Mouse (Mus musculus) embryo, embryonic 10 days (tissue): ENCODE results near the gene Evx2.

Experiments used
- DNase-seq: peaks from one replicate; pipeline ENCODE4 v3.0.0-alpha.2; 2015; ENCODE audit warnings: low spot score

The Evx2 gene

DNA sequence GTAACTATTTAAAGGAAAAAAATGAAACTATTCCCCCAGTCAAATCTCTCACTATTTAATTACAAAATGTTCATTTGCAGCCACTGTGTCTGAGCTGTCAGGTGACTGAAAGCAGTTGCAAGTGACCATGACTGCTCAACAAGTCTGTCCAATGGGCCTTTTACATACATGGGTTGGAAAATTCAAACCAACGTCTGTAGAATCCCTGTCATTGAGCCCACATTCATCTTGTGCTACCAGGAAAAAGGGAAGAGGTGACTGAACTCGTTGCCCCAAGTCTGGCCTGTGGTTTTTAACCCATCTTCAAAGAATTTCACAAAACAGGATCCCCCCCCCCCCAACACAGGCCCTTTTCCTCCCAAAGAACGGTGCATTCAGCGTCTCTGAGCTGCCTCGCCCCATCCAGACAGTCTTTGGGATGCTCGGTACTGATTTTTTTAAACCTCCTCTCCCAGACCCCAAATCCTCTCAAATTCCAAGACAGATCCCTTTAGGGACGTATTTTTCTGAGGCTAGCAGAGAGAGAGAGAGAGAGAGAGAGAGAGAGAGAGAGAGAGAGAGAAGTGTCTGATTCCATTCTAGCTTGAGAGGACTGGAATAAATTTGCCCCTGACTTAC is 36.6 kb upstream of the Evx2 start:
- no peak for DNase-seq

DNA sequence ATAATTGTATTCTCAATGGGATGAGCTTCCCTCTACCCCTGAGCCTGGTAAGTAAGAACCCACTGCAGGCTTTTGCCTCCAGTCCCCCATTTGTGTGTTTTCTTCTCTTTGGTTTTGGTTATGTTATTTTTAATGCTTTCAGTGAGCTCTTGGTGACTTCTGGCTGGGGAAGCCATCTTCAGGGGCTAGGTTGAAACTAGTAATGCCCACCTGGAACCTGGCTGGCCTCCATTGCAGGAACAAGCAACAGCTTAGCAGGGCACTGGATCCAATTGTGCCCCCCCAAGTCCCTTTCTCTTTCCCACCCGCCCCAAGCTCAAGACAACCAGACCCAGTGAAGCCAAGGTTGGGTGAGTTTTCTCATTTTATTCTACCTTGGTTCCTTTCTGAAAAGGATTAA is 36.0 kb upstream of the Evx2 start:
- no peak for DNase-seq

DNA sequence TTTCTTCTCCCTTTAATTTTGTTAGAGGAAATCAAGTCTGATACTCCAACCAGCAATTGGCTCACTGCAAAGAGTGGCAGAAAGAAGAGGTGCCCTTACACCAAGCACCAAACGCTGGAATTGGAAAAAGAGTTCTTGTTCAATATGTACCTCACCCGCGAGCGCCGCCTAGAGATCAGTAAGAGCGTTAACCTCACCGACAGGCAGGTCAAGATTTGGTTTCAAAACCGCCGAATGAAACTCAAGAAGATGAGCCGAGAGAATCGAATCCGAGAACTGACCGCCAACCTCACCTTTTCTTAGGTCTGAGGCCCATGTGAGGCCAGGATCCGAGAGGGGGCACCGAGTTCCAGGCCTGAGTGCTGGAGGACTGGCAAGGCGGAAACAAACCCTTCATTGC is 34.7 kb upstream of the Evx2 start:
- peak; percentile 85 for DNase-seq

DNA sequence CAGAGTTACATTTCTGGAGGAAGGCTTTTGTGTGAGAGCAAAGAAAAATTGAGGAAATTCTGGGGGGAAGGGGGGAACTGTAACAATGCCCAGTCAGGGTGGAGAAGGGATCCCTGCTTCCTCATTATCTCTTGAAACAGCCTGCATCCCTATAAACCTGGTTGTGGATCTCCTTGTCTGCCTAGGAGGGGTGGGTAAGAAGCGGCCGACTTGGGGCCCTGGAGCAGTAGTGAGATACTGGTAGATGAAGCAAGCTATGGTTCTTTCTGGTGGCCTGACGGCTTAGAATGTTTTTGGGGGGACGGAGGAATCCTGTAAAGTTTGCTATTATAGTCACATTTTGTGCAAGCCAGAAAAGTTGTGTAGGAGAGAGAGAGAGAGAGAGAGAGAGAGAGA is 34.1 kb upstream of the Evx2 start:
- DNase-seq: no peak

DNA sequence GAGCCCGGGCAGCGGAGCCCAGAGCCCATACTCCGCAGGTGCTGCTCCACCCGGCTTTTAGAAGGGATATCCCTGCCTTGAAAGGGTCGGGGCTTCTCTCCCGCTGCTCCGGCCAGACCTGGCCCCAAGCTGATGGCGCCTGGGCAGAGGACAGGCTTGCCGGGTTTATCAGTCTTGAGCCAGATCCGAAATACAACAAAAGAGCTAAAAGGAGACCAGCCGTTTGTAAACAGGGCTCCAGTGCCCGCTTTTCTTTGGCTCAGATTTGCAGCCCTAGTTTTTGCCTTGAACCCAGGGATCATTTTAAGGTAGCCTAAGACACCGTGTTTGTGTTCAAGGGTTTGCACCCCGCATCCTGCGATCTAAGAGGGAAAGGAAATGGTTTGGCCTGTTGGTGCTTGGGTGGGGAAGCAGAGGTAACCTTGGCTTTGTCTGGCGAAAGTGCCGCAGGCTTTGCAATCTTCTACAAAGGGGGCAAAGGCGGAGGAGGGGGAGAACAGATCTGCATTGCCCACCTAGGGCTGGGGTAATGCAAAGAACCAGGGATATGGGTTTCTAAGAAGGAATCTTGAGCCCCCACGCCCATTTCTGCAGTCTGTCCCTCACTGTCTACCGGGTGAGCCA is 33.6 kb upstream of the Evx2 start:
- no peak for DNase-seq

DNA sequence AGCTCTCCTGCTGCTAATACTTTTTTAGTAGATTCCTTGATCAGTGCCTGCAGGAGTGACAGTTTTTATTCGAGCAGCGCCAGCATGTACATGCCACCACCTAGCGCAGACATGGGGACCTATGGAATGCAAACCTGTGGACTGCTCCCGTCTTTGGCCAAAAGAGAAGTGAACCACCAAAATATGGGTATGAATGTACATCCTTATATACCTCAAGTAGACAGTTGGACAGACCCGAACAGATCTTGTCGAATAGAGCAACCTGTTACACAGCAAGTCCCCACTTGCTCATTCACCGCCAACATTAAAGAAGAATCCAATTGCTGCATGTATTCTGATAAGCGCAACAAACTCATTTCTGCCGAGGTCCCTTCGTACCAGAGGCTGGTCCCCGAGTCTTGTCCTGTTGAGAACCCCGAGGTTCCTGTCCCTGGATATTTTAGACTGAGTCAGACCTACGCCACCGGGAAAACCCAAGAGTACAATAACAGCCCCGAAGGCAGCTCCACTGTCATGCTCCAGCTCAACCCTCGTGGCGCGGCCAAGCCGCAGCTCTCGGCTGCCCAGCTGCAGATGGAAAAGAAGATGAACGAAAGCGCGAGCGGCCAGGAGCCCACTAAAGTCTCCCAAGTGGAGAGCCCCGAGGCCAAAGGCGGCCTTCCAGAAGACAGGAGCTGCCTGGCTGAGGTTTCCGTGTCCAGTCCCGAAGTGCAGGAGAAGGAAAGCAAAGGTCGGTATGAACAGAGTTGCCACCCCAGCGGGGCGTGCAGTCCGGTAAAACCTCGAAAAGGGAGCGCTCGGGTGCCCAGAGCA is 32.8 kb upstream of the Evx2 start:
- DNase-seq: no peak

DNA sequence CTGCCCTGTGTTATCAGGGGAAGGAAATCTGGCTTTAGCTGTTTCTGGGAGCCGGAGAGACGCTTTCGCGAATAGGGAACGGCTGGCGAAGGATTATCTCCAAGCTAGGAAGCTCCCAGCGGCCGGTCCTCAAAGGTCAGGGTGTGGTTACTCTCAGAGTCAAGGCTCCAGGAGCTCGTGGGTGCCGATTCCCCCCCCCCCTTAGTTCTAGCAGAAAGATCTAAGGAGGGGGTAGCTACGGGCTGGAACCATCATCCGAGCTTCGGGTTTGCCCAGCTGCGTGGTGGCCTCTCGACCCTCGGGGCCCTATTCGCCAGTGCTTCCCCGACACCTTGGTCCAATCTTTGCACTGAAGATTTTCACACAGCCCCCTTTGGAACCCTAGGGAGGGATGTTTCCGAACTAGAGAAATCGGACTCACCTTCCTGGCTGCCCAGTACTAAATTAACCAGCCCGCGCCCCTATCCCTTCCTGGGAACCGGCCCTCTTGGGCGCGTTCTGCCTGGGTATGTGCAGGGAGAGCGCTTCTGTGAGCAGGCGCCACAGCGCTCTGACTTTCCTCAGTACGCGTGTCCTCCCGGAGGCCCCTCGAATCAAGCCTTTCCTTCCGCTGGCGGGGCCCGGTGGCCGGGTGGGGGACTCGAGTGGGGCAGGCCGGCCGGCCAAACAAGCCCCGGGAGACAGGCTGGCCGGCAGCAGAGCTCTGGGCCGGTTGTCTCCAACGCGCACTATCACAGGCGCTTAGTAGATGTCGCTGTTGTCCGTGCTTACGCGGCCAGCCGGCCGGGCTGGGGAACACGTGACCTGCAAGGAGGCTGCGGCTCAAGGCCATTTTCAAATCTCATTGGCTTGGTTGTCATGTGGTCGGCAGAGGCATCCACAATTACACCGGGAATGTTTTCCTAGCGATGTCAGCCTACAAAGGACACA is 31.9 kb upstream of the Evx2 start, which contains the start of gene Hoxd10:
Hoxd10 (plus strand) TSS at position 903 of the 930 bp plus-strand sequence.
- peak; percentile 94 for DNase-seq

DNA sequence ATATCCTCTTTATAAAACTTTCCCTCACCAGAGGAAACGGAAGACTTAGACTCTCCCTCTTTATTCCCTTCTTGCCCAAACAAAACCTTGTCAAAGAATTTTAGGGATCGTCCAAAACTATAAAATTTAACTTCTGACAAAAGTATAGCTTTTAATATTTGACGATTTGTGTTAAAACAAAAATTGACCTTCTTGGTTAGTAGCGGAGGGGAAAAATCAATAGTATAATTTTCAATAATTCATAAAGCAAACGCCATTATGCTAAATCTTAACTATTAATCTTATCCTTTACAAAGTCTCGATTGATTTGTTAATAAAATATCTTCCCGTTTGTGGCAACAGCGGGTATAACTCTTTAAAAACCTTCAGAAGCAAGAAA is 31.0 kb upstream of the Evx2 start:
- DNase-seq: no peak

DNA sequence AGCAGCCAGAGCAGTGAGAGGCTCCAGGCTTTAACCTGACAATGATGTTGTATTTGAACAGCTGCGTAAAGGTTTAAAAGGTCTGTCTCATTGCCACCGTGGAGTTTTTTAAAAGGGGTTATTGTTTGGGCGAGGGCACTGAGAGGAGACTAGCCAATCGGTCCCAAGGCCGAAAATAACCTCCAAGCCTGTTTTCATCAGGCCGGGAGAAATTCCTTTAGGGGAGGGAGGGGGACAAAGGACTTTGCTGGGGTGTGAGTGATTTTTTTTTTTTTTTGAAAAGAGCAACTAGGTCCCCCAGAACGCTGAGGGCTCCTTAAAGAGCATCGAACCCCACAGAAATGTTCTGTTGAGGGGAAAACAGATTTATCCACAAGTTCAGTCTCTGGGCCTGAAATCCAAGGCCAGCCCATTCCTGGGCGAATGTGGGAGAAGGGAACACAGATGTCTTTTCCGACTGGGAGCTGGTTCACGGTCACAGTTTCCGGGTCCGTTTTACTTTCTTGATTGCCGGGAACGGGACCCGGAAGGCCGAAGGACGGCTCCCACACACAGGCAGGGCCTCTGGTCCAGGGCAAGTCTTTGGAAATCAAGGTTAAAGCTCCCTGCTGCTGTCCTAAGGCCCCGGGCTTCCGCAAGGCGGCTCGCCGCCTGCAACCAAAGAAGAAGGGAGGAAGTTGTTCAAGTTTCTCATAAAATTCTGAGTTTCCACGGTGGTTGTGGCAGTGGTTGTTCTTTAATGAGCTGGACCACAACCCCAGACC is 30.4 kb upstream of the Evx2 start:
- DNase-seq: peak; percentile 47

DNA sequence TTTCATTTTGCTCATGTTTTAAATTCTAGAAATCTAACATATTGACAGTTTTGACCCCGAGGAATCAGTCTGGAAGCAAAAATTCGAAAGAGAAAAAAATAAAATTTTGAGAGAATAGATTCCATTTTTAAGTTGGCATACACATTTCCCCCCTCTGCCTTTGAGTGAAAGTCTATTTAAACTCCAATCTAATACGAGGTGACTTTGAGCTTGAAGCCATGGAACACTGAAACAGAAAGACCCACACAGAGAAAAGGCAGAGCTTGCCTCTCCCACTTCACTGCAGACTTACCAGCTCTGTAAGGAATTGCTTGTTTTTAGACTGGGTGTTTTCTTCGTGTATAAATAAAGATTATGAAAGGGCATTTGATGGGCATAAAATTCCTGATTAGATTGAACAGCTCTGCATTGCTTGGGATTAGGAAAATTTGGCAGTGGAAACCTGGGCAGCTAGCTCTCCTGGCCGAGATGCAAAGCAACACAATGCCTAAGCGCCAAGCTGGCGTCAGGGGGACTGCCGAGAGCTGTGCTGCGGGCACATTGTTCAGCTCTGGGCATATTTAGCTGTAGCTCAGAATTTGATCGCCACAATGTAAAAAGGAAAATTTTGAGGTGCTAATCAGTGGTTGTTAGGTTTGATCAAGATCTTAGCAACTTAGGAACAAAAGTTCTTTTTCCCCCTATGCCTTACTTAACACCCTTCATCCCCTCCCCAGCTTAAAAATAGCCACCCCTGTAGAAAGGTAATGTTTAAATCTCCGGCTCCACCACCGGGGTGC is 29.6 kb upstream of the Evx2 start:
- DNase-seq: peak; percentile 54

DNA sequence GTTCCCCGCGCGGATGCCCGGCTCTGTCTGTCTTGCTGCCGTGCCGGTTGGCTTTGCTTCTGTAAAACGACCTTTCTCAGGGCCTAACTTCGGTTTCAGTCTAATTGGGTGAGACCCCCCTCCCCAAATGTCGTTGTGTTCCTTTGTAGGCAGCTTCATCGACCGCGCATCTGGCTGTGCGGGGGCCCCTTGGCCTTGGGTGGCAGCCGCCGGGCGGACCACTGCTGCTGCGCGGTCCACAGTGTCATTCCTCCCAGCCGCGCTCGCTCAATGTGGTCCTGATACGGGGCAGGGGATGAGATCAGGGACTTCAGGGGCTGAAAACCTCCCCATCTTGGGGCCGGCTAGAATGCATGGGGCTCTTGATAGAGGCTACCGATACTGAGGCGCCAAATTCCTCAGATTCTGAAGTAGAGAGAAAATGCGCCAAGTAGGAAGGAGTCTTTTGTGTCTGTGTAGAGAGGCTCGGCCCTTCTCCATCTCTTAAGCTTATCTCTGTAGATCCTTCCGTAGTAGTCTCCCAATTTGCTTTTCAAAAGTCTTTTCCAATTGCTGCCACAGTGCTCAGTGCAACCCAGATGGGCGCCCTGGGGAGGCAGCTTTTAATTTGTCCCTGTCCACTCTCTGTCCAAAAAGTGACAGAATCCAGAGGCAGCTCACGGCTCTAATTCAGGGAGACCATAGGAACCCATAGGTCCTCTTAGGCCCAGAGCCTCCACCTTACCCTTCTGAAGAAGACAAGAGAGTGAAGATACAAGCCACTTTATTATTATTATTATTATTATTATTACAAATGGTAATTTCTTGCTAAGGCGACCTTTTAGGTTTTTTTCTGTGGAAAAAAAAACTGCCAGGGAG is 28.6 kb upstream of the Evx2 start:
- DNase-seq: peak; percentile 35

DNA sequence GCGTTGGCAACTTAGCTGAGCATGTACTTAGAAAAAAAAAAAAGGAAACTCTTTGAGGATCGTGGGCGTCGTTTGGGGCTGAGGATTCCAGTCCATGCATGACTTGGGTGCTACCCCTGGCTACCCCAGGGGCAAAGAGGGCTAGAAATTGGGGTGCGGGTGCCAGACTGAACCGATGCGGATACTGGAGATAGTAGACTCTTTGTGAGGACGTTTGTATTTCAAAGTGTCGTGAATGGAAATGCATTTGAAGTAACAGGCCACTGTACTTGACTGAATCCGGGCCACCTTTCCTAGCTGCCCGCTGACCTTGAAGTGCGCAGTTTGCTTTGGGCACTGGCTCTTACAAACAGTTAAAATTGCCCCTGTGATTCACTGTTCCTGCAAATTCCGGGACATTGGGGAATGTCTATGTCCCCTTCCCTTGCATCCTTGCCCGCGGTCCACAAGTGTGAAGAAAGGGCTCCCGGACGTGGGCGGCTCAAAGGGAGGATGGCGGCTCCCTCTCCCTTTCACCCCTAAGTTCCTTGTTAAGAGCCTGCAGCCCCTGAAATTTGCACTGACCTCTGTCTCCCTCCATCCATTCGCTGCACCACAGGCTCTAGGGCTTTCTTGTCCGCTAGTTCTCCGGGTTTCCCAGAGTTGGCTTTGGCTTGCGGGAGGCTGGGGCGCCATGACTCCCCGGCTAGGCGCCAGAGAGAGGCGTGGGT is 27.8 kb upstream of the Evx2 start:
- peak; percentile 50 for DNase-seq

DNA sequence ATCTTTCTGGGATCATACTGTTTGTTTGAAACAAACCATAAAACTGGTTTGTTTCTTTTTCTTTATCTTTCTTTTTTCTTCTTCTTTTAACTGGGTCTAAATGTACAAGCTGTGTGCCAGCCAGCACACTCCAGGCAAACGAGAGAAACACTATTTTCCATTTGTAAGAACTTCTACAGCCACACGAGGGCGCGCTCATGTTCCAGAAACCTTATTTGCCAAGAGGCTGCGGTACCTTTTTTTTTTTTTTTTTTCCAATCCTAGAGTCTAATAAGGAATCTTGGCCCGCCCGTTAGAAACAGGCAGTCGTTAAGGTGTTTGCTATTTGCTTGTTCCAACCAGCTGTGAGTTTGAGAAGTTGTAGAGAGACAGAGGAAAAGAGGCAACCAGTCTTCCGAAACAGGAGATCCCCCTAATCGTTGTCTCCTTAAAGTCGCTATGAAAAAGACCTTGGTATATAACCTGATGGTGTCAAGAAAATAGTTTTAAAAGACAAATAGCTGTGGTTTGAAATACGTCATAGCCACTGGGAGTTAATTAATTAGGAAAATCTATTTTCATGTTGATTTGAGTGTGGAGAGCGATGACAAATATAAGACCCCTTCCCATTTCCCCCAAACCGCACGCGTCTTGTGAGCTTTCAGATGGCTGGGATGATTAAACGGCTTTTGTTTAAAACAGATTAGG is 27.1 kb upstream of the Evx2 start:
- peak; percentile 94 for DNase-seq

DNA sequence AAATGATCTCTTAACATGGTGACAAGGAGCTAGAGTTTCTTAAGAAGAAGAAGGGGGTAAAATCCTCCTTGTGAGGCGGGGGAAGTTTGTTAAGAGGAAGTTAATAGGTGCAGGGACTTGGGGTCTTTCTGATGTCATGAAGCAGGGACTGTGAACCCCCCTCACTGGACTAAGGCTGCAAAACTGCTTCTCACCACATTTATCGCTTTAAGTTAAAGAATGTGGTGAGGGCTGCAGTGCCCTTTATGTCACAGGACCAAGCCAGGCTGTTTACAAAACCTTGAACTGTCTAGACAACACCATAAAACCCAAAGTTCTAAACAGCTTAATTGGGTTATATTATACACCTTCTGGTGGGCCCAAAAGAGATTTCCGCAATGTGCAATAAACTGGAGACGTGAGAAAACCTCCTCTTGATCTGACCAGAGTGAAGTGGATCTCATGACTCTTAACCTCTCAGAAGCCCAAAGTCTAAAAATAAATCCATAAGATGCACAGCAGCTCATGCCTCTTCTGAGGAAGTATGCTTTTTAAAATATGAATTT is 25.8 kb upstream of the Evx2 start:
- no peak for DNase-seq

DNA sequence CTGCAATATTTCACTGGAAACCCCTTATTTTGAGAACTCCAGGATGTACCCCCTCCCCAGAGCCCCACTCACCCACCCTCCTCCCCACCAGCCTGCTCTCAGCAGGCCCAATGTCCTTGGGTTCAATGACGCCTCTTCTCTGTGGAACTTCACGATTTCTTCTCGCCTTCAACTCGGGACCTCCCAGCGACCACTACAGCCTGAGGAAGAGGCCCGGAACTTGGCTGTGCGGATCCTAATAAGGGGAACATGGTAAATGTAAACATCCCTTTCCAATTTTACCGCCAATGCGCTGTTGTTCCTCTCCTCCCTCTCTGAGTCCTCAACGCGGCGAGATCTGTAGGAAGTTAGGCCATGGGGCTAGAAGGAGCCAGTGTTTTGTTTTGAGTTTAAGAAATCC is 24.7 kb upstream of the Evx2 start:
- no peak for DNase-seq

DNA sequence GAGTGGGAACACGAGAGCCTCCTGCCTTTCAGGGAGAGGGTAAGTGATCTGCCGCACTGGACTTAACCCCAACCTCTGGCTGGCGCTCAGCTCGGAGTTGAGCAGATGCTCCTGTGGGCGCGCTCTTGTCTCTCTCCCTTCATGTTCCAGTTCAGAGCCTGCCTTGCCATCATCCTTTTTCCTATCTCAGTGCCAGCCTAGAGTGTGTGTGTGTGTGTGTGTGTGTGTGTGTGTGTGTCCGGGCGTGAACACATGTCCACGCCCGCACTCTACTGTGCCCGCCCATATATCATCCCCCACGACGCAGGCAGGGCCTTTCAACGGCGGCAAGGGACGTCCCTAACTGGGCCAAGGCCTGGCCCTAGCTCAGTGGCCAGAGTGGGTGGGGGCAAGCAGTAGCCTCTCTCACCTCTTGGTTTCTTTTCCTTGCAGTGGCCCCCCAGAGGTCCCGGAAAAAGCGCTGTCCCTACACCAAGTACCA is 24.2 kb upstream of the Evx2 start:
- DNase-seq: no peak

DNA sequence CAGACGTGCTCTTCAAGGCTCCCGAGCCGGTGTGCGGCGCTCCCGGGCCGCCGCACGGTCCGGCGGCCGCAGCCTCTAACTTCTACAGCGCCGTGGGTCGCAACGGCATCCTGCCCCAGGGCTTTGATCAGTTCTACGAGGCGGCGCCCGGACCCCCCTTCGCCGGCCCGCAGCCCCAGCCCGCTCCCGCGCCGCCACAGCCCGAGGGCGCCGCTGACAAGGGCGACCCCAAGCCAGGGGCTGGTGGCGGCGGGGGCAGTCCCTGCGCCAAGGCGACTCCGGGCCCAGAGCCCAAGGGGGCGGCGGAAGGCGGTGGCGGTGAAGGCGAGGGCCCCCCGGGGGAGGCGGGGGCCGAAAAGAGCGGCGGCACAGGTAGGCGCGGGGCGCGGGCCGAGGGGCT is 23.4 kb upstream of the Evx2 start:
- DNase-seq: no peak
